In the genomic region with DNA sequence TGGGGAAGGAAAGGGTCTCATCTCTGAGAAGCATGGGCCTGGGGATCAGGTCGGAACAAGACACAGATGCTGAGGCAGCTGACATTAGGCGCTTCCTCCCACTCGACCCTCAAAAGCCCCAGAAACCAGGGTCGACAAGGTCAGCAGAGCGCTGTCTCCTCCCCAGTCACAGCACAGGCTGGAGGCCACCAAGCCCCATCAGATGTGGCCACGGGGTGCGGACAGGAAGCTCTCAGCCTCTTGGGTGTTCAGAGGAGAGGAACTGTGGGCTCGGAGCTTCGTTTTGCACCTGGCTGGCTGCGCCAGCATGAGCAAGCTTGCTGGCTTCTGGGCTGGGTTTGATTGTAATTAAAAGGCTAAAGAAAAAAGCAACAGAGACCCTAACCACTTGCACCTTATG, we compare ENCODE assay signal across 11 mouse cellular contexts. TPM values are rescaled to one million over a fixed set of nuclear protein-coding genes. Genes with fewer than 3 reads are reported as not detected.
DNase-seq lines count a peak whose midpoint lies in the region; ATAC-seq lines count a peak whose summit lies in the region.
"Had no signal": no experiment of that assay in that cellular context is flagged by ENCODE, and none has a peak within 500 bp of the region (broad histone marks: within the 10 kb centered on the region; RNA-seq: fewer than 3 reads in every experiment).

No protein-coding gene starts in this region.

- H3K4me1 ChIP-seq in heart, embryonic 13.5 days: peaks cover 75% of the 10 kb centered on the region
- H3K4me1 ChIP-seq in midbrain, embryonic 12.5 days: peaks cover 23% of the 10 kb centered on the region
- peaks cover 10% of the 10 kb centered on the region for H3K4me1 ChIP-seq in midbrain, embryonic 15.5 days
- H3K4me1 ChIP-seq in liver, embryonic 13.5 days (replicated peaks): peaks cover 99% of the 10 kb centered on the region
- peaks cover 41% of the 10 kb centered on the region for H3K4me1 ChIP-seq in stomach, embryonic 16.5 days (ENCODE audit: control insufficient read depth, insufficient read depth, low read length)

- H3K4me3 ChIP-seq in heart, embryonic 13.5 days: no peak overlapping the region
- no peak overlapping the region for H3K4me3 ChIP-seq in midbrain, embryonic 12.5 days
- H3K4me3 ChIP-seq in midbrain, embryonic 15.5 days: no peak overlapping the region
- no peak overlapping the region for H3K4me3 ChIP-seq in liver, embryonic 13.5 days (replicated peaks)
- no peak overlapping the region for H3K4me3 ChIP-seq in stomach, embryonic 16.5 days (replicated peaks; ENCODE audit: low read length)
- H3K4me3 ChIP-seq: neural tube, embryonic 12.5 days had no signal

- 35% methylated on average over 10 of the region's 10 CpGs for WGBS in heart, embryonic 13.5 days
- 49% methylated on average over 10 of the region's 10 CpGs for WGBS in midbrain, embryonic 12.5 days
- 54% methylated on average over 10 of the region's 10 CpGs for WGBS in midbrain, embryonic 15.5 days
- 38% methylated on average over 10 of the region's 10 CpGs for WGBS in liver, embryonic 13.5 days (ENCODE audit: insufficient replicate concordance)
- WGBS in stomach, embryonic 16.5 days: 50% methylated on average over 10 of the region's 10 CpGs

- H3K27me3 ChIP-seq in heart, embryonic 13.5 days (replicated peaks): no peaks in the 10 kb centered on the region
- peaks cover 3% of the 10 kb centered on the region; the same call in 1 of the 2 replicates for H3K27me3 ChIP-seq in midbrain, embryonic 12.5 days
- H3K27me3 ChIP-seq in midbrain, embryonic 15.5 days (replicated peaks): no peaks in the 10 kb centered on the region
- no peaks in the 10 kb centered on the region for H3K27me3 ChIP-seq in liver, embryonic 13.5 days
- H3K27me3 ChIP-seq in stomach, embryonic 16.5 days (ENCODE audit: control insufficient read depth, insufficient read depth, low read length): no peaks in the 10 kb centered on the region
- H3K27me3 ChIP-seq: CH12.LX; neural tube, embryonic 12.5 days had no signal

- H3K4me2 ChIP-seq in heart, embryonic 13.5 days: no peak overlapping the region
- no peak overlapping the region for H3K4me2 ChIP-seq in midbrain, embryonic 12.5 days (replicated peaks)
- H3K4me2 ChIP-seq in midbrain, embryonic 15.5 days: no peak overlapping the region
- no peak overlapping the region for H3K4me2 ChIP-seq in liver, embryonic 13.5 days
- no peak overlapping the region for H3K4me2 ChIP-seq in stomach, embryonic 16.5 days (ENCODE audit: low read depth, low read length)
- H3K4me2 ChIP-seq: neural tube, embryonic 12.5 days had no signal

- ATAC-seq in heart, embryonic 13.5 days (ENCODE audit: extremely low read depth, insufficient number of reproducible peaks, low FRiP score, low TSS enrichment): no peak
- ATAC-seq in midbrain, embryonic 12.5 days (ENCODE audit: low FRiP score, low read depth): no peak
- no peak for ATAC-seq in midbrain, embryonic 15.5 days (replicated peaks)
- ATAC-seq in liver, embryonic 13.5 days (ENCODE audit: low read depth): no peak
- ATAC-seq in stomach, embryonic 16.5 days (ENCODE audit: insufficient read depth, low FRiP score): no peak
- ATAC-seq in cerebellum, adult (ENCODE audit: insufficient number of reproducible peaks, low FRiP score, low TSS enrichment): no peak

- H3K27ac ChIP-seq in heart, embryonic 13.5 days (replicated peaks): 0 out of 2 replicates have a peak overlapping the region, but pooled peaks have one; percentile 21
- 0 out of 2 replicates have a peak overlapping the region, but pooled peaks have one; percentile 11 for H3K27ac ChIP-seq in midbrain, embryonic 12.5 days (replicated peaks)
- no peak overlapping the region for H3K27ac ChIP-seq in midbrain, embryonic 15.5 days
- peak overlapping the region; percentile 90 for H3K27ac ChIP-seq in liver, embryonic 13.5 days
- peak overlapping the region; percentile 12; the same call in 1 of the 2 replicates for H3K27ac ChIP-seq in stomach, embryonic 16.5 days (ENCODE audit: low read length)
- H3K27ac ChIP-seq: neural tube, embryonic 12.5 days had no signal

- H3K9me3 ChIP-seq in heart, embryonic 13.5 days: no peaks in the 10 kb centered on the region
- no peaks in the 10 kb centered on the region for H3K9me3 ChIP-seq in midbrain, embryonic 12.5 days
- H3K9me3 ChIP-seq in midbrain, embryonic 15.5 days: no peaks in the 10 kb centered on the region
- H3K9me3 ChIP-seq in liver, embryonic 13.5 days (replicated peaks): no peaks in the 10 kb centered on the region
- H3K9me3 ChIP-seq in stomach, embryonic 16.5 days (replicated peaks; ENCODE audit: control insufficient read depth, low read length): no peaks in the 10 kb centered on the region
- H3K9me3 ChIP-seq: neural tube, embryonic 12.5 days had no signal

- H3K36me3 ChIP-seq in heart, embryonic 13.5 days: peaks cover 14% of the 10 kb centered on the region
- H3K36me3 ChIP-seq in midbrain, embryonic 12.5 days: no peaks in the 10 kb centered on the region
- no peaks in the 10 kb centered on the region for H3K36me3 ChIP-seq in midbrain, embryonic 15.5 days (replicated peaks)
- H3K36me3 ChIP-seq in liver, embryonic 13.5 days: peaks cover 70% of the 10 kb centered on the region
- no peaks in the 10 kb centered on the region for H3K36me3 ChIP-seq in stomach, embryonic 16.5 days (ENCODE audit: control insufficient read depth, insufficient read depth, low read length)
- H3K36me3 ChIP-seq: neural tube, embryonic 12.5 days had no signal

- no peak for DNase-seq in heart, adult 9 months (ENCODE audit: low spot score in 2 of 2)
- no peak for DNase-seq in liver, embryonic 13.5 days
- DNase-seq in ovary, postnatal 14 days (ENCODE audit: low spot score): no peak
- DNase-seq: kidney, adult 8-10 months had no signal

- peak overlapping the region; percentile 44; the same call in 1 of the 2 replicates for H3K9ac ChIP-seq in heart, embryonic 13.5 days
- no peak overlapping the region for H3K9ac ChIP-seq in midbrain, embryonic 12.5 days (replicated peaks)
- H3K9ac ChIP-seq in midbrain, embryonic 15.5 days: no peak overlapping the region
- 0 out of 2 replicates have a peak overlapping the region, but pooled peaks have one; percentile 3 for H3K9ac ChIP-seq in liver, embryonic 13.5 days
- no peak overlapping the region; the same call in 1 of the 2 replicates for H3K9ac ChIP-seq in stomach, embryonic 16.5 days (ENCODE audit: low read length)
- H3K9ac ChIP-seq: neural tube, embryonic 12.5 days had no signal

RNA-seq across cellular contexts. Expression of a gene that starts 13.5 kb away (rescaled TPM):
- 12.2 and 13.5 TPM in 2 replicates for polyA plus RNA-seq in heart, embryonic 13.5 days (2015; fragmentation: Nextera tagmentation; extraction: Ambion mirVana)
- 5.7 and 6.0 TPM in 2 replicates for polyA plus RNA-seq in midbrain, embryonic 12.5 days (2016; fragmentation: Nextera tagmentation; extraction: Ambion mirVana)
- 2.7 and 3.0 TPM in 2 replicates for polyA plus RNA-seq in midbrain, embryonic 15.5 days (2015; fragmentation: Nextera tagmentation; extraction: Ambion mirVana)
- 20.3 and 23.1 TPM in 2 replicates for polyA plus RNA-seq in liver, embryonic 13.5 days (2015; fragmentation: Nextera tagmentation; extraction: Ambion mirVana)
- polyA plus RNA-seq in stomach, embryonic 16.5 days (2015; fragmentation: Nextera tagmentation; extraction: Ambion mirVana): 25.6 and 26.7 TPM in 2 replicates

RNA-seq across cellular contexts. Expression of a gene that starts 50.3 kb away (rescaled TPM):
- polyA plus RNA-seq in heart, embryonic 13.5 days (2015; fragmentation: Nextera tagmentation; extraction: Ambion mirVana): 5.3 and 6.3 TPM in 2 replicates
- 5.4 and 6.5 TPM in 2 replicates for polyA plus RNA-seq in midbrain, embryonic 12.5 days (2016; fragmentation: Nextera tagmentation; extraction: Ambion mirVana)
- polyA plus RNA-seq in midbrain, embryonic 15.5 days (2015; fragmentation: Nextera tagmentation; extraction: Ambion mirVana): 3.8 and 4.3 TPM in 2 replicates
- 1.2 and 1.3 TPM in 2 replicates for polyA plus RNA-seq in liver, embryonic 13.5 days (2015; fragmentation: Nextera tagmentation; extraction: Ambion mirVana)
- polyA plus RNA-seq in stomach, embryonic 16.5 days (2015; fragmentation: Nextera tagmentation; extraction: Ambion mirVana): 1.3 and 1.6 TPM in 2 replicates

Comparison
In these comparisons a context has a peak if more than half of its experiments do, and no peak if none do; other contexts are left out.
1. H3K9ac ChIP-seq: peak in heart, embryonic 13.5 days (single experiment) and liver, embryonic 13.5 days (single experiment); none in midbrain, embryonic 12.5 days (single experiment), midbrain, embryonic 15.5 days (single experiment) and stomach, embryonic 16.5 days (single experiment).